Mouse (Mus musculus): ENCODE results near the gene Hhatl.

Hhatl gene

GRCm38 (mm10) chr9:121759091-121760081 is 32.9 kb downstream of the Hhatl start, which contains the start of gene Zfp651:
Gene Zfp651 (plus strand): TSS chr9:121759330.
- DNase-seq (ENCODE audit: low spot score in 2 of 2): no peak

GRCm38 (mm10) chr9:121757835-121758814 is 34.2 kb downstream of the Hhatl start:
- no peak for DNase-seq (ENCODE audit: low spot score in 2 of 2)

GRCm38 (mm10) chr9:121757432-121757831 is 34.9 kb downstream of the Hhatl start:
- no peak for DNase-seq (ENCODE audit: low spot score in 2 of 2)

GRCm38 (mm10) chr9:121756785-121757184 is 35.5 kb downstream of the Hhatl start:
- DNase-seq (ENCODE audit: low spot score in 2 of 2): no peak

GRCm38 (mm10) chr9:121754624-121755023 is 37.7 kb downstream of the Hhatl start:
- no peak for DNase-seq (ENCODE audit: low spot score in 2 of 2)

GRCm38 (mm10) chr9:121752774-121753173 is 39.5 kb downstream of the Hhatl start:
- DNase-seq (ENCODE audit: low spot score in 2 of 2): no peak

- no peak for DNase-seq (ENCODE audit: low spot score in 2 of 2)
Measured at GRCm38 (mm10) chr9:121744051-121744450, 48.3 kb downstream of the Hhatl start.

GRCm38 (mm10) chr9:121741168-121741567 is 51.1 kb downstream of the Hhatl start:
- no peak for DNase-seq (ENCODE audit: low spot score in 2 of 2)

GRCm38 (mm10) chr9:121740490-121740889 is 51.8 kb downstream of the Hhatl start:
- no peak for DNase-seq (ENCODE audit: low spot score in 2 of 2)
